ENCODE assay signal across 9 mouse cellular contexts in the genomic region with DNA sequence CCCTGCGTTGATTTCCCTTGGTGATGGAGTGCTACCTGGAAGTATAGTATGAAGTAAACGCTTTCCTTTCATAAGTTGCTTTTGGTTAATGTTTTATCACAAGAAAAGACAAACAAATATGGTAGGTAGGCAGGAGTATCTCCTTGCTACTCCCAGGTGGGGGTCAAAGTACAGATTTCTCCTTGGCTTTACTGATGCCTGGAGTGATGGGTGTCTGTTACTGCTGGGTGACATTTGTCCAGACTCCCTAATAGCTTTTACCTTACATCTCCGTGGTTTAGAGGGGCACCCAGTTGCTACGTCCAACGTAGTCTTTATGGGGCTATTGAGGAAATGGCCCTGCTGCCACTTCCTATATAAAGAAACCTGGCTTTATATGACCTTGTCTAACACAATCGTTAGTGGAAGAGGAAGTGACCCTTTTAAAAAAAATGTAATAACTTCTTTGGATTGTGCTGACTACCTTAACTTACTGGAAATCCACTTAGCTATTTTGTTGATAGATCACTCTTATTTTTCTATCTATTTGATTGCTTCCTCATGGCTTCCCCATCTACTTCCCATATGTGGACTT. TPM values are rescaled to one million over a fixed set of nuclear protein-coding genes. Genes with fewer than 3 reads are reported as not detected.
DNase-seq lines count a peak whose midpoint lies in the region; ATAC-seq lines count a peak whose summit lies in the region.
"Had no signal": no experiment of that assay in that cellular context is flagged by ENCODE, and none has a peak within 500 bp of the region (broad histone marks: within the 10 kb centered on the region; RNA-seq: fewer than 3 reads in every experiment).

No protein-coding gene starts in this region.

- H3K4me1 ChIP-seq in hindbrain, embryonic 14.5 days (replicated peaks; ENCODE audit: control insufficient read depth, insufficient read depth, low read length), result peaks cover 6% of the 10 kb centered on the region; the same call in 1 of the 2 replicates
- no peaks in the 10 kb centered on the region; the same call in 1 of the 2 replicates for H3K4me1 ChIP-seq in hindbrain, embryonic 11.5 days (replicated peaks; ENCODE audit: control insufficient read depth, insufficient read depth, low read length)
- 0 out of 2 replicates have a peak, but pooled peaks cover 2% of the 10 kb centered on the region for H3K4me1 ChIP-seq in lung, embryonic 16.5 days (replicated peaks; ENCODE audit: control insufficient read depth, insufficient read depth, low read length)
- H3K4me1 ChIP-seq in intestine, embryonic 16.5 days (ENCODE audit: control insufficient read depth, insufficient read depth, low read length), result 0 out of 2 replicates have a peak, but pooled peaks cover 4% of the 10 kb centered on the region
- H3K4me1 ChIP-seq in stomach, embryonic 14.5 days (ENCODE audit: control insufficient read depth, insufficient read depth, low read length), result 0 out of 2 replicates have a peak, but pooled peaks cover 2% of the 10 kb centered on the region

- no peak for DNase-seq in hindbrain, embryonic 14.5 days (ENCODE audit: low spot score)
- DNase-seq in hindbrain, embryonic 11.5 days (ENCODE audit: low spot score), result no peak
- DNase-seq in lung, postnatal 10 days, result no peak
- DNase-seq in cerebellum, adult 11 months, result no peak
- DNase-seq in thymus, postnatal 36 days, result no peak

- H3K27ac ChIP-seq in hindbrain, embryonic 14.5 days, result no peak overlapping the region
- H3K27ac ChIP-seq in hindbrain, embryonic 11.5 days (ENCODE audit: low read depth, low read length), result no peak overlapping the region
- H3K27ac ChIP-seq in lung, embryonic 16.5 days (ENCODE audit: low read length), result peak overlapping the region; percentile 61; the same call in 1 of the 2 replicates
- H3K27ac ChIP-seq in intestine, embryonic 16.5 days (ENCODE audit: low read length), result peak overlapping the region; percentile 77
- 0 out of 2 replicates have a peak overlapping the region, but pooled peaks have one; percentile 17 for H3K27ac ChIP-seq in stomach, embryonic 14.5 days (ENCODE audit: low read length)

- H3K4me3 ChIP-seq in hindbrain, embryonic 14.5 days (replicated peaks; ENCODE audit: low read length), result no peak overlapping the region
- no peak overlapping the region for H3K4me3 ChIP-seq in hindbrain, embryonic 11.5 days (ENCODE audit: low read depth, low read length)
- H3K4me3 ChIP-seq in lung, embryonic 16.5 days (ENCODE audit: low read length), result no peak overlapping the region
- no peak overlapping the region for H3K4me3 ChIP-seq in intestine, embryonic 16.5 days (ENCODE audit: low read length)
- H3K4me3 ChIP-seq in stomach, embryonic 14.5 days (ENCODE audit: low read depth, low read length), result no peak overlapping the region
- H3K4me3 ChIP-seq: heart, embryonic 12.5 days had no signal

- no peaks in the 10 kb centered on the region for H3K36me3 ChIP-seq in hindbrain, embryonic 14.5 days (replicated peaks; ENCODE audit: control insufficient read depth, insufficient read depth)
- no peaks in the 10 kb centered on the region for H3K36me3 ChIP-seq in hindbrain, embryonic 11.5 days (ENCODE audit: control insufficient read depth, insufficient read depth, low read length)
- H3K36me3 ChIP-seq in lung, embryonic 16.5 days (ENCODE audit: control insufficient read depth, insufficient read depth, low read length), result no peaks in the 10 kb centered on the region
- H3K36me3 ChIP-seq in intestine, embryonic 16.5 days (ENCODE audit: control insufficient read depth, insufficient read depth, low read length), result no peaks in the 10 kb centered on the region
- H3K36me3 ChIP-seq in stomach, embryonic 14.5 days (ENCODE audit: control insufficient read depth, insufficient read depth, low read length), result no peaks in the 10 kb centered on the region
- H3K36me3 ChIP-seq: heart, embryonic 12.5 days had no signal

- H3K9me3 ChIP-seq in hindbrain, embryonic 14.5 days (ENCODE audit: control insufficient read depth, low read length), result no peaks in the 10 kb centered on the region
- H3K9me3 ChIP-seq in hindbrain, embryonic 11.5 days (ENCODE audit: control insufficient read depth, low read length), result no peaks in the 10 kb centered on the region
- no peaks in the 10 kb centered on the region for H3K9me3 ChIP-seq in lung, embryonic 16.5 days (ENCODE audit: control insufficient read depth, low read length)
- no peaks in the 10 kb centered on the region for H3K9me3 ChIP-seq in intestine, embryonic 16.5 days (ENCODE audit: control insufficient read depth, low read length)
- no peaks in the 10 kb centered on the region for H3K9me3 ChIP-seq in stomach, embryonic 14.5 days (ENCODE audit: control insufficient read depth, low read depth, low read length)
- H3K9me3 ChIP-seq: heart, embryonic 12.5 days had no signal

- H3K27me3 ChIP-seq in hindbrain, embryonic 14.5 days (ENCODE audit: control insufficient read depth, insufficient read depth, low read length), result no peaks in the 10 kb centered on the region
- no peaks in the 10 kb centered on the region for H3K27me3 ChIP-seq in hindbrain, embryonic 11.5 days (ENCODE audit: control insufficient read depth, insufficient read depth, low read length)
- H3K27me3 ChIP-seq in lung, embryonic 16.5 days (ENCODE audit: control insufficient read depth, insufficient read depth, low read depth, low read length), result no peaks in the 10 kb centered on the region
- no peaks in the 10 kb centered on the region for H3K27me3 ChIP-seq in intestine, embryonic 16.5 days (replicated peaks; ENCODE audit: control insufficient read depth, insufficient read depth, low read length)
- no peaks in the 10 kb centered on the region for H3K27me3 ChIP-seq in stomach, embryonic 14.5 days (ENCODE audit: control insufficient read depth, insufficient read depth, low read length)
- H3K27me3 ChIP-seq: heart, embryonic 12.5 days had no signal

- no peak for ATAC-seq in hindbrain, embryonic 14.5 days (ENCODE audit: low FRiP score)
- no peak for ATAC-seq in hindbrain, embryonic 11.5 days (ENCODE audit: low FRiP score)
- ATAC-seq in lung, embryonic 16.5 days (ENCODE audit: low read depth), result no peak
- ATAC-seq in intestine, embryonic 16.5 days, result peak; percentile 84
- ATAC-seq in stomach, embryonic 14.5 days (ENCODE audit: insufficient number of reproducible peaks, insufficient read depth, low FRiP score, low read depth), result no peak

- H3K4me2 ChIP-seq in hindbrain, embryonic 14.5 days (replicated peaks), result peak overlapping the region; percentile 21; the same call in 1 of the 2 replicates
- H3K4me2 ChIP-seq in hindbrain, embryonic 11.5 days (replicated peaks; ENCODE audit: low read depth, low read length), result no peak overlapping the region
- no peak overlapping the region for H3K4me2 ChIP-seq in lung, embryonic 16.5 days (ENCODE audit: low read depth, low read length)
- no peak overlapping the region; the same call in none of the 2 replicates for H3K4me2 ChIP-seq in intestine, embryonic 16.5 days (ENCODE audit: low read depth, low read length)
- no peak overlapping the region for H3K4me2 ChIP-seq in stomach, embryonic 14.5 days (replicated peaks; ENCODE audit: low read depth, low read length)
- H3K4me2 ChIP-seq: heart, embryonic 12.5 days had no signal

- H3K9ac ChIP-seq in hindbrain, embryonic 14.5 days, result no peak overlapping the region
- H3K9ac ChIP-seq in hindbrain, embryonic 11.5 days (ENCODE audit: low read depth, low read length), result no peak overlapping the region
- no peak overlapping the region for H3K9ac ChIP-seq in lung, embryonic 16.5 days (ENCODE audit: low read length)
- no peak overlapping the region for H3K9ac ChIP-seq in intestine, embryonic 16.5 days (ENCODE audit: low read depth, low read length)
- H3K9ac ChIP-seq in stomach, embryonic 14.5 days (replicated peaks; ENCODE audit: low read depth, low read length), result no peak overlapping the region
- H3K9ac ChIP-seq: heart, embryonic 12.5 days had no signal

- WGBS in hindbrain, embryonic 14.5 days, result 88% methylated on average over 6 of the region's 6 CpGs
- WGBS in hindbrain, embryonic 11.5 days, result 87% methylated on average over 6 of the region's 6 CpGs
- 69% methylated on average over 6 of the region's 6 CpGs for WGBS in lung, embryonic 16.5 days
- 45% methylated on average over 6 of the region's 6 CpGs for WGBS in intestine, embryonic 16.5 days
- WGBS in stomach, embryonic 14.5 days, result 71% methylated on average over 6 of the region's 6 CpGs

RNA-seq across cellular contexts. Expression of gene Map2k6, which starts 27.7 kb away (rescaled TPM):
- polyA plus RNA-seq in hindbrain, embryonic 14.5 days (2014; fragmentation: Nextera tagmentation; extraction: Ambion mirVana), result 28.3 and 32.0 TPM in 2 replicates
- polyA plus RNA-seq in hindbrain, embryonic 11.5 days (2014; fragmentation: Nextera tagmentation; extraction: Ambion mirVana), result 34.7 and 37.6 TPM in 2 replicates
- polyA plus RNA-seq in lung, embryonic 16.5 days (2015; fragmentation: Nextera tagmentation; extraction: Ambion mirVana), result 16.8 and 17.6 TPM in 2 replicates
- polyA plus RNA-seq in intestine, embryonic 16.5 days (2015; fragmentation: Nextera tagmentation; extraction: Ambion mirVana), result 15.4 and 17.4 TPM in 2 replicates
- polyA plus RNA-seq in stomach, embryonic 14.5 days (2014; fragmentation: Nextera tagmentation; extraction: Ambion mirVana), result 26.7 and 27.3 TPM in 2 replicates

Comparison
In these comparisons a context has a peak if more than half of its experiments do, and no peak if none do; other contexts are left out.
1. H3K27ac ChIP-seq: peak in lung, embryonic 16.5 days (single experiment), intestine, embryonic 16.5 days (single experiment) and stomach, embryonic 14.5 days (single experiment); none in hindbrain, embryonic 14.5 days (single experiment) and hindbrain, embryonic 11.5 days (single experiment).